Mouse (Mus musculus) midbrain, embryonic 15.5 days (tissue): ENCODE measurements around the gene Gpr31b. TPM values are rescaled to one million over a fixed set of nuclear protein-coding genes. Genes with fewer than 3 reads are reported as not detected.
"Not testable (repeated sequence)": the region's sequence is repeated elsewhere in the genome, so short reads cannot be mapped to it uniquely, and the experiment has no call there.

ENCODE experiments used
- ATAC-seq: fragments of 200-750 bp; cut with Nextera tagmentation; replicated peaks from 2 replicates; pipeline ENCODE4 v1.8.0; 2017; ENCODE audit warnings: moderate TSS enrichment
- H3K27ac ChIP-seq: fragments of 300-500 bp; sonication (generic); 2 replicates; pipeline ENCODE4 v1.5.1; 2015; ENCODE audit warnings: mild to moderate bottlenecking, inconsistent platforms
- H3K27me3 ChIP-seq: fragments of 300-500 bp; sonication (generic); replicated peaks from 2 replicates; pipeline ENCODE4 v1.6.1; 2015; ENCODE audit warnings: inconsistent platforms
- H3K36me3 ChIP-seq: fragments of 300-500 bp; sonication (generic); replicated peaks from 2 replicates; pipeline ENCODE4 v1.6.1; 2015; ENCODE audit warnings: inconsistent platforms
- H3K4me1 ChIP-seq: fragments of 300-500 bp; sonication (generic); 2 replicates; pipeline ENCODE4 v1.6.1; 2015; ENCODE audit warnings: inconsistent platforms
- H3K4me2 ChIP-seq: fragments of 300-500 bp; sonication (generic); 2 replicates; pipeline ENCODE4 v1.6.1; 2015; ENCODE audit warnings: inconsistent platforms, mild to moderate bottlenecking, moderate library complexity
- H3K4me3 ChIP-seq: fragments of 300-500 bp; sonication (generic); 2 replicates; pipeline ENCODE4 v1.5.1; 2015; ENCODE audit warnings: mild to moderate bottlenecking, inconsistent platforms
- H3K9ac ChIP-seq: fragments of 300-500 bp; sonication (generic); 2 replicates; pipeline ENCODE4 v1.6.1; 2015; ENCODE audit warnings: mild to moderate bottlenecking, inconsistent platforms
- H3K9me3 ChIP-seq: fragments of 300-500 bp; sonication (generic); 2 replicates; pipeline ENCODE4 v1.6.1; 2016; ENCODE audit warnings: inconsistent platforms
- WGBS: fragments of 180-500 bp; shearing (Covaris S2); methylation state at CpG from one replicate; pipeline ENCODE4 v1.1.7; 2015; ENCODE audit warnings: mixed read lengths; 5-methylcytosine and 5-hydroxymethylcytosine counted together
- polyA plus RNA-seq: library from polyadenylated mRNA; unstranded; fragments of >200 nt; fragmentation: Nextera tagmentation; extraction: Ambion mirVana; gene quantifications from 2 replicates; pipeline ENCODE4 v1.2.1, GENCODE M21; 2015

Gene Gpr31b
- polyA plus RNA-seq, 1 experiment from 2014 or later = 0.17 TPM

DNA sequence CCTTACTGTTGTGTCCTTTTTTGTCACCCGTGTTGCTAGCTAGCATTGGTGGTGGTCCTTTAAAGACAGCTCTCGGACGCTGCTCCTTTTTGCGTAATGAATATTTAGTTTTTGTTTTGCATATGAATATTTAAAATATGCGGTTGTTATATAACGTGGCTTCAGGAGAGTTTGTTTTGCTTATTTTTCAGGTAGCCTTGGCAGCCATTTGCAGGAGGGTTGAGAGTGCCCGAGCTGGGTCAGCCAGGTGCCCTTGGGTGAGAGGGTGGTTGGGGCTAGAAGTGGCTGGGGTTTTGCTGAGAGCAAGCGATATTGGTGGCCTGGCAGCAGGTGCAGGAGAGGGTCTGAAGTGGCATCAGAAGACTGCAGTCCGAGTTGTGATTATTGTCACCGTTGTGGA is 43.6 kb downstream of the Gpr31b start:
- H3K36me3 ChIP-seq = peaks cover 15% of the 10 kb centered on the region; the same call in 1 of the 2 replicates
- WGBS = under 1% methylated on average over 10 of the region's 10 CpGs
- ATAC-seq = peak; percentile 22; the same call in 1 of the 2 replicates
- no peaks in the 10 kb centered on the region for H3K9me3 ChIP-seq
- H3K4me1 ChIP-seq = peaks cover 17% of the 10 kb centered on the region
- H3K9ac ChIP-seq = peak overlapping the region; percentile 70
- H3K27me3 ChIP-seq = no peaks in the 10 kb centered on the region
- H3K27ac ChIP-seq = peak overlapping the region; percentile 86
- H3K4me2 ChIP-seq = peak overlapping the region; percentile 71
- H3K4me3 ChIP-seq = peak overlapping the region; percentile 73

DNA sequence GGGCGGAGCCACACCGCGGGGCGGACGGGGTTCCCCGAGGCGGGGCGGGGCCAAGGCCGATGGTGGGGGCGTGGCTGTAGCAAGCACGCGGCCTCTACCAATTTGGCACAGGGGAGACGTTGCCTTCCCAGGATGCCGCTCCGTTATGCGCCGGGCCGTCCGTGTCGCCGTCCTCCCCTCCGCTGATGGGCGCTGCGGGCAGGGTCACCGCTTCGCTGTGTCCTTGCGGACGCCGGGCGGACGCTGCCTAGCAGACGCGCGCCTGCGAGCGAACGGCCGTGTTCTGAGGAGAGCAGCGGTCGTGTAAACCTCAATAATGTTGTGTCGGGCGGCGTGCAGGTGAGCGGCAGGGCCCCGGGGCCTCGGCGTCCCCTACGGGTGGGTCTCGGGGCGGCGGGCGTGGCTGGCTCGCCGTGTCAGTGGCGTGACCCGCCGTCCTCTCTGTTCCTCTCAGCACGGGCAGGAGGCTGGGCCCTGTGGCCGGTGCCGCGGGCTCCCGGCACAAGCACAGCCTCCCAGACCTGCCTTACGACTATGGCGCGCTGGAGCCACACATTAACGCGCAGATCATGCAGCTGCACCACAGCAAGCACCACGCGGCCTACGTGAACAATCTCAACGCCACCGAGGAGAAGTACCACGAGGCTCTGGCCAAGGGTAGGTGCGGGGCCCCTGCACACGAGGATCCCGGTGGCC is 44.2 kb downstream of the Gpr31b start:
- no peaks in the 10 kb centered on the region for H3K27me3 ChIP-seq
- peaks cover 9% of the 10 kb centered on the region; the same call in 1 of the 2 replicates for H3K36me3 ChIP-seq
- H3K9ac ChIP-seq = peak overlapping the region; percentile 70
- peak overlapping the region; percentile 86 for H3K27ac ChIP-seq
- under 1% methylated on average over 74 of the region's 76 CpGs for WGBS
- H3K9me3 ChIP-seq = no peaks in the 10 kb centered on the region
- peak overlapping the region; percentile 73 for H3K4me3 ChIP-seq
- peaks cover 17% of the 10 kb centered on the region for H3K4me1 ChIP-seq
- H3K4me2 ChIP-seq = peak overlapping the region; percentile 71
- peak; percentile 98 for ATAC-seq

DNA sequence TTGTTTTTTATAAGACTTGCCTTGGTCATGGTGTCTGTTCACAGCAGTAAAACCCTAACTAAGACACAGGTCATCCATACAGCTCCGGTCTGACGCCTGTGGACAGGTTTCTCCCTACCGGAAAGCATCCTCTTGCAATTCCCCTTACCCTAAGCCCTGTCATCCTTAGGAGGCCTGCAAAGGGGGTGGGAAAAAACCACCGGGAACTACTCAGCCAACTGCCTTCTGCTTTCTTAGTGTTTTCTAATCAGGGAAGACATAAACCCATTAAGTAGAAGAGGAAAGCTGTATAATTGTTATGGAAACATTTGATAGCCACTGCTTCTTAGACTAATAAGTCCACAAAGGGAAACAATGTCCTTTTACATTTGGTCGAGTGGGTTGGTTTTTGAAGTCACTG is 45.1 kb downstream of the Gpr31b start:
- no peaks in the 10 kb centered on the region for H3K27me3 ChIP-seq
- peaks cover 2% of the 10 kb centered on the region; the same call in 1 of the 2 replicates for H3K36me3 ChIP-seq
- H3K4me2 ChIP-seq = peak overlapping the region; percentile 71
- peak overlapping the region; percentile 73 for H3K4me3 ChIP-seq
- peak overlapping the region; percentile 70 for H3K9ac ChIP-seq
- WGBS = 38% methylated on average over 5 of the region's 5 CpGs
- no peak for ATAC-seq
- H3K9me3 ChIP-seq = no peaks in the 10 kb centered on the region
- peaks cover 17% of the 10 kb centered on the region for H3K4me1 ChIP-seq
- H3K27ac ChIP-seq = peak overlapping the region; percentile 86; the same call in 1 of the 2 replicates

DNA sequence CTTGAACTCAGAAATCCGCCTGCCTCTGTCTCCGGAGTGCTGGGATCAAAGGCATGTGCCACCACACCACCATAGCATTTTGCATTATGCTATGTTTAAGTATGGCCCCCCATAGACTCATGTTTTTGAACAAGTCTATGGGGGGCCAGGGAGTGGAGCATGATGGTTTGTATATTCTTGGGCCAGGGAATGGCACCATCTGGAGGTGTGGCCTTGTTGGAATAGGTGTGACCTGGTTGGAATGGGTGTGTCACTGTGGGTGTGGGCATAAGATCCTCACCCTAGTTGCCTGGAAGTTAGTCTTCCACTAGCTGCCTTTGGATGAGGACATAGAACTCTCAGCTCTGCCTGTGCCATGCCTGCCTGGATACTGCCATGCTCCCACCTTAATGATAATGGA is 45.5 kb downstream of the Gpr31b start, which contains the start of gene Sod2:
Gene Sod2, plus strand, starts transcription at position 301 of the 400 bp plus-strand sequence.
- H3K4me1 ChIP-seq = peaks cover 17% of the 10 kb centered on the region
- not testable (repeated sequence) for ATAC-seq, H3K36me3 ChIP-seq, H3K27me3 ChIP-seq, H3K9me3 ChIP-seq
- peak within 1 kb of the TSS; percentile 86 for H3K27ac ChIP-seq
- H3K4me2 ChIP-seq = peak within 1 kb of the TSS; percentile 71
- peak within 1 kb of the TSS; percentile 73 for H3K4me3 ChIP-seq
- WGBS = 93% methylated on average over 2 of the region's 2 CpGs
- peak within 1 kb of the TSS; percentile 70 for H3K9ac ChIP-seq

DNA sequence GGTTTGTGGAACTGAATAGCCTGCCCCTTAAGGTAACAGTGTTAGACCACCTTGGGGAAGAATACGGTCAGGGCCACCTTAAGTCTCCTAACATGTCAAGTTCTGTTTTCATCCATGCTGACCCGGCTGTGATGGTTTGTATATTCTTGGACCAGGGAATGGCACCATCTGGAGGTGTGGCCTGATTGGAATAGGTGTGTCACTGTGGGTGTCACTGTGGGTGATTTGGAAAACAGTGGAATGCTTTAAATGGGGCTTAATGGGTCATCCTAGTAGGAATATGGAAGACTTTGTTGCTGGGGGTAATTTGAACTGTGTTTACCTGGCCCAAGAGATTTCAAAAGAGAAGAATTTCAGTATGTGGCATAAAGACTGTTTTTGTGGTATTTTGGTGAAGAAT is 47.7 kb downstream of the Gpr31b start:
- not testable (repeated sequence) for H3K9me3 ChIP-seq, H3K4me2 ChIP-seq, H3K27ac ChIP-seq, H3K4me3 ChIP-seq, H3K9ac ChIP-seq, ATAC-seq, H3K27me3 ChIP-seq, H3K36me3 ChIP-seq
- peaks cover 12% of the 10 kb centered on the region for H3K4me1 ChIP-seq
- WGBS = 89% methylated on average over 2 of the region's 2 CpGs

DNA sequence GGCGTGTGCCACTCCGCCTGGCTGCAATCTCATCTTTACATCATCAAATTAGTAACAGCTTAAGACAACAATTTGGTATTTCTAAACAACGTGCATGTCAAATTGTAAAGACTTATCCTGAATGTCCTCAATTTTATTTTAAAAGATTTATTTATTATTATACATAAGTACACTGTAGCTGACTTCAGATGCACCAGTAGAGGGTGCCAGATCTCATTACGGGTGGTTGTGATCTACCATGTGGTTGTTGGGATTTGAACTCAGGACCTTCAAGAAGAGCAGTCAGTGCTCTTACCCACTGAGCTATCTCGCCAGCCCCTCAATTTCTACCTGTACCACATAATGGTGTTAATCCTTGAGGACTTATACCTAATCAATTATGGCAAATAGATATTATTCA is 49.9 kb downstream of the Gpr31b start:
- not testable (repeated sequence) for H3K27ac ChIP-seq, ATAC-seq, H3K27me3 ChIP-seq, H3K9me3 ChIP-seq, H3K4me3 ChIP-seq, H3K4me1 ChIP-seq, H3K9ac ChIP-seq, H3K4me2 ChIP-seq, H3K36me3 ChIP-seq
- WGBS = 94% methylated on average over 5 of the region's 5 CpGs

Other genes with a start within 250 kb of the Gpr31b start
- gene Mas1, start 184.2 kb downstream of the Gpr31b start, polyA plus RNA-seq = 0.13 TPM in 1 of 2 replicates, not detected in the other
- gene Mrgprh, start 176.3 kb downstream of the Gpr31b start, polyA plus RNA-seq = not detected in 2 replicates
- gene Pnldc1, start 142.1 kb downstream of the Gpr31b start, polyA plus RNA-seq = 1.6 and 2.2 TPM in 2 replicates
- gene Tcp1, start 136.6 kb downstream of the Gpr31b start, polyA plus RNA-seq = 325 and 344 TPM in 2 replicates
- 113 and 129 TPM in 2 replicates for gene Mrpl18, start 136.0 kb downstream of the Gpr31b start, polyA plus RNA-seq
- 1.2 and 1.9 TPM in 2 replicates for gene Acat3, start 111.7 kb downstream of the Gpr31b start, polyA plus RNA-seq
- 346 and 354 TPM in 2 replicates for gene Acat2, start 91.5 kb downstream of the Gpr31b start, polyA plus RNA-seq
- gene Wtap, start 58.1 kb downstream of the Gpr31b start, polyA plus RNA-seq = 132 and 134 TPM in 2 replicates
- 118 and 119 TPM in 2 replicates for gene Sod2, start 45.5 kb downstream of the Gpr31b start, polyA plus RNA-seq
- gene Tcp10b, start 8.8 kb upstream of the Gpr31b start, polyA plus RNA-seq = 0.13 and 0.15 TPM in 2 replicates
- not detected in 2 replicates for gene Unc93a, start 79.5 kb upstream of the Gpr31b start, polyA plus RNA-seq
- gene Smok2a, start 168.9 kb upstream of the Gpr31b start, polyA plus RNA-seq = not detected in 2 replicates
- gene Smok2b, start 178.0 kb upstream of the Gpr31b start, polyA plus RNA-seq = not detected in 2 replicates